Mouse (Mus musculus) thymus, adult 2 months (tissue): ENCODE measurements at regions not wholly inside any gene's neighbourhood (a gene's known extent, or its start where the extent isn't known, plus 50 kb on each side); places are given as distances from the start of the nearest gene placed in this dataset.

Experiments
- CTCF ChIP-seq: fragments of 200-500 bp; IDR thresholded peaks from 2 replicates; pipeline ENCODE4 v1.5.1; 2012; ENCODE audit warnings: mild to moderate bottlenecking, control low read depth, low read length, moderate library complexity, borderline replicate concordance; ENCODE audit not compliant: control insufficient read depth, poor library complexity, insufficient read depth; ENCODE audit errors: extremely low read depth
- POLR2A ChIP-seq: fragments of 200-500 bp; IDR thresholded peaks from 2 replicates; pipeline ENCODE4 v1.6.1; 2012; ENCODE audit warnings: mild to moderate bottlenecking, low read length, control low read depth, moderate library complexity; ENCODE audit not compliant: control insufficient read depth, poor library complexity, insufficient read depth; ENCODE audit errors: extremely low read depth

DNA sequence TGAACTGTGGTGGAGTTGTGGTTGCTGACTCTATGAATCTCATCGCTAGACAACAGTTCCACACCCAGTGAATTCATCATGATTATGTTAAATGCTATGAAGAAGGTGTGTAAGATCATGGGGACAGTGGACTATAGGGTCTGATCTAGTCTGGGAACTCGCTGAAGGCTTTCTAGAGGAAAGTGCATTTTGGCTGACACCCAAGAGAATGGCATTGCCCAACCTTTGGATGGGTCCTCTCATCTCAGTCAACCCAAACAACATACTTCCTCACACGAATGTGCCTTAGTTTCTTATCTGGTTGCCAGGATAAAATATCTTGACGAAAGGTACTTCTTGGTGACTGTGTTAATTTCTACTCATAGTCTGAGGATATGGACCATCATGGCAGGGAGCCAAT, 112.9 kb upstream of the Ado start:
- TF ChIP-seq CTCF (no peak), POLR2A (no peak)
